Mouse (Mus musculus) heart, postnatal 10 days (tissue): Measurements from ENCODE around the gene Vmn1r124. TPM values are rescaled to one million over a fixed set of nuclear protein-coding genes. Genes with fewer than 3 reads are reported as not detected.
"Not testable (repeated sequence)": the region's sequence is repeated elsewhere in the genome, so short reads cannot be mapped to it uniquely, and the experiment has no call there.

ENCODE experiments used
- DNase-seq, 2 experiments: peaks; one replicate each; pipeline ENCODE4 v3.0.0; 2021
- intact Hi-C: fragments of 180-260 bp; cut with DNase I; formaldehyde crosslinking; loops from one replicate; pipeline ENCODE4 v1.15.1; 2025
- total RNA-seq, 2 experiments: library from RNA; stranded (reverse); gene quantifications; 2 replicates each; pipeline ENCODE4 v1.2.3; 2021

Vmn1r124 gene
- not detected for total RNA-seq

DNA sequence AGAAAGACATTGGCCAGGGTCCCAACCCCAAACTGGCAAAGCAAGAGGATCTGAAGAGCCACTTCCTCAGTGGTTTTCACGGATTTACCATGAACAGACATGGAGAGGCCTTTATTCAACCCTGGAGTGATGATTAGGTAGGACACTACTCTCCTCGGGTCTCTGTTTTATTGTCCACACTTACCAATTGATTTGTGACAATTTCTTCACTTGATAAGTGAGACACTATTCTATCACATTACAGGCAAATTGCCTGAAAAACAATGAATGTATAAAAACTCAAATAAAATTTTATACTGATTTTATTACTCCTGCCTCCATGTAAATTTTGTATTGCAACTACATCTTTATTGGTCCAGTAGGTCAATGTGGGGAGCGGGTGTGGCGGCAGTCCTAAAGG lies at the start of gene Vmn1r124:
TSS of gene Vmn1r124 (minus strand) at position 101 of the 400 bp plus-strand sequence.
- intact Hi-C loops, DNase-seq: not testable (repeated sequence)

DNA sequence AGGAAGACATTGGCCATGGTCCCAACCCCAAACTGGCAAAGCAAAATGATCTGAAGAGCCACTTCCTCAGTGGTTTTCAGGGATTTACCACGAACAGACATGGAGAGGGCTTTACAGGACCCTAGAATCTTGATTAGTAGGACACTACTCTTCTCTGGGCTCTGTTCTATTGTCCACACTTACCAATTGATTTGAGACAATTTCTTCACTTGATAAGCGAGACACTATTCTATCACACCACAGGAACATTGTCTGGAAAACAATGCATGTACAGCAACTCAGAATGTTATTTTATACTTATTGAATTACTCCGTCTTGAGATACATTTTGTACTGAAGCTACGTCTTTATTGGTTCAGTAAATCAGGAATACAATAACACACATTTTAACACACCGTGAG lies 41.0 kb upstream of the Vmn1r124 start, which contains the start of gene Vmn1r126:
TSS of gene Vmn1r126 (minus strand) at position 101 of the 400 bp plus-strand sequence.
- DNase-seq, intact Hi-C loops: not testable (repeated sequence)

DNA sequence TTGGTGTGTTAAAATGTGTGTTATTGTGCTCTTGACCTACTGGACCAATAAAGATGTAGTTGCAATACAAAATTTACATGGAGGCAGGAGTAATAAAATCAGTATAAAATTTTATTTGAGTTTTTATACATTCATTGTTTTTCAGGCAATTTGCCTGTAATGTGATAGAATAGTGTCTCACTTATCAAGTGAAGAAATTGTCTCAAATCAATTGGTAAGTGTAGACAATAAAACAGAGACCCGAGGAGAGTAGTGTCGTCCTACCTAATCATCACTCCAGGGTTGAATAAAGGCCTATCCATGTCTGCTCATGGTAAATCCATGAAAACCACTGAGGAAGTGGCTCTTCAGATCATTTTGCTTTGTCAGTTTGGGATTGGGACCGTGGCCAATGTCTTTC lies 11.5 kb upstream of the Vmn1r124 start, which contains the start of gene Vmn1r125:
TSS of gene Vmn1r125 (plus strand) at position 301 of the 400 bp plus-strand sequence.
- intact Hi-C loops, DNase-seq: not testable (repeated sequence)

Other genes with a start within 250 kb of the Vmn1r124 start
- gene Vmn1r119, start 248.2 kb downstream of the Vmn1r124 start, total RNA-seq: not detected
- gene Vmn1r120, start 206.8 kb downstream of the Vmn1r124 start, total RNA-seq: not detected
- gene Vmn1r121, start 162.1 kb downstream of the Vmn1r124 start, total RNA-seq: not detected
- gene Vmn1r122, start 126.5 kb downstream of the Vmn1r124 start, total RNA-seq: not detected
- gene Vmn1r123, start 98.4 kb downstream of the Vmn1r124 start, total RNA-seq: not detected
- gene Gm5157, start 70.2 kb downstream of the Vmn1r124 start, total RNA-seq: not detected
- not detected for gene Vmn1r125, start 11.6 kb upstream of the Vmn1r124 start, total RNA-seq
- gene Vmn1r126, start 40.9 kb upstream of the Vmn1r124 start, total RNA-seq: not detected
- gene Vmn1r127, start 59.2 kb upstream of the Vmn1r124 start, total RNA-seq: not detected
- not detected for gene Vmn1r128, start 88.8 kb upstream of the Vmn1r124 start, total RNA-seq
- gene Vmn1r129, start 100.7 kb upstream of the Vmn1r124 start, total RNA-seq: not detected
- gene Gm6882, start 172.1 kb upstream of the Vmn1r124 start, total RNA-seq: not detected